Mouse (Mus musculus): ENCODE measurements around the gene Gm20715.
"Not testable (repeated sequence)": the region's sequence is repeated elsewhere in the genome, so short reads cannot be mapped to it uniquely, and the experiment has no call there.

DNA sequence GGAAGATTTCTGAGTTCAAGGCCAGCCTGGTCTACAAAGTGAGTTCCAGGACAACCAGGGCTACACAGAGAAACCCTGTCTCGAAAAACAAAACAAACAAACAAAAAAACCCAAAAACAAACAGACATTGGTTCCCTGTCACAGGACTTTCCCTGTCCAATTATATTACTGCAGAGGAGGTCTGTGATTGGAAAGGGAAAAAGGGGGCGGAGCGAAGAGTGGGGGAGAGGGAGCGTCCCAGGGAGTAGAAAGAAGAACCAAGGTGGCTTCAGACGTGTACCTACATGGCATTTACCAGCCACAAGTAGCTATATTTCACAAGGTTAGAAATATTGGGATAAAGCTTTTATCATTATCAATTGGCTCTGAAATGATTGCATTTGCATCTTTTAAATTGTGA, 41.9 kb upstream of the Gm20715 start:
- not testable (repeated sequence) for TF ChIP-seq POLR2A (IDR thresholded peaks at IDR 0.05; ENCODE audit: insufficient read depth, low read length); CTCF (IDR thresholded peaks at IDR 0.05; ENCODE audit: low read depth, low read length); EP300 (IDR thresholded peaks at IDR 0.05; ENCODE audit: insufficient read depth, low read depth, low read length)

All from ES-Bruce4 (cell line).